Mouse (Mus musculus) kidney, adult 10 weeks (tissue): ENCODE results near the gene Clca1. TPM values are rescaled to one million over a fixed set of nuclear protein-coding genes. Genes with fewer than 3 reads are reported as not detected.

Source experiments
- polyA plus RNA-seq: library from polyadenylated mRNA; stranded (reverse); fragments of 350-450 nt; fragmentation: Illumina TruSeq; extraction: RNeasy Lipid Tissue Mini Kit (QIAGEN cat#74804); gene quantifications from one replicate; pipeline ENCODE4 v1.2.3, GENCODE M21; 2014; ENCODE audit warnings: low read depth, low replicate concordance

Clca1 gene
- not detected for polyA plus RNA-seq

DNA sequence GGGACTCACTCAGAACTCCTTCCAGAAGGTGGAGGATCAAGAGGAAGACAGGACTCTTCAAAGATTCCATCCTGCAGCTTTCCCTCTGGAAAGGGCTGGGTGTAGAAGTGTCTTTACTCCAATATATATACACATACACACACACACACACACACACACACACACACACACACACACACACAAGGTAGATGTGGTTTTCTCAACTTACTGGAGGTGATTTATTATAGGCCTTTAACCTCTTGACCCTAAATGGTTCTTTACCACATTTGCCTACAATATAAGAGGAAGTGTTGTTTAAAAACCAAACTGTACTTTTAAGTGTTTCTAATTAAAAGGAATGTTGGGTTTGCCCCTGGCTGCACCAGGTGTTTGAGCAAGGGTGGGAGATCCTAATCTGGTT is at the start of gene Clca1:
Clca1 (minus strand) TSS at position 101 of the 400 bp plus-strand sequence.

DNA sequence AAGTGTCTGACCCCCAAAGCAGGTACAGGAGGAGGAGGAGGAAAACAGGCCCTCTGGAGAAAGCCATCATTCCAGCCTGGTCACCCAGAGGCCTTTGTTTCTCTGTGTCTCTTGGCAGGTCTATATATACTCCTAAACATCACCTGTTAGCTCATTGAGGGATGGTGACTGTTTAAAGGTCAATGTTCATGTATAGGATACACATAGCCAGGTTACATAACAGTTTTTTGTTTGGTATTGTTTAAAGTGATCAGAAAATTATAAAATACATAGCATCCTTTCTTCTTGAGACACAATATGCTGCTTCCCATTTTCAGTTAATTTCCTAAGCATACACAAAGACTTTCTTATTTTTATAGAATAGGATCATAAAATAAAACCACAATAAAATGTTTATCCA is 57.6 kb downstream of the Clca1 start, which contains the start of gene Clca4a:
Clca4a (minus strand) TSS at position 101 of the 400 bp plus-strand sequence.

Other genes with a start within 250 kb of the Clca1 start
- 1.1 TPM for gene Clca3a2, start 213.3 kb downstream of the Clca1 start, polyA plus RNA-seq
- not detected for gene Clca3b, start 183.4 kb downstream of the Clca1 start, polyA plus RNA-seq
- gene Clca4b, start 100.2 kb downstream of the Clca1 start, polyA plus RNA-seq: 0.61 TPM
- 0.20 TPM for gene Clca4a, start 57.7 kb downstream of the Clca1 start, polyA plus RNA-seq
- gene Clca2, start 66.7 kb upstream of the Clca1 start, polyA plus RNA-seq: 0.32 TPM
- gene Odf2l, start 85.8 kb upstream of the Clca1 start, polyA plus RNA-seq: 52.4 TPM